Mouse (Mus musculus) liver, embryonic 14.5 days (tissue): ENCODE measurements around the gene Taok2. TPM values are rescaled to one million over a fixed set of nuclear protein-coding genes. Genes with fewer than 3 reads are reported as not detected.

Experiments
- ATAC-seq: fragments of 200-750 bp; cut with Nextera tagmentation; 2 replicates; pipeline ENCODE4 v1.8.0; 2017; ENCODE audit warnings: moderate number of reproducible peaks, mild to moderate bottlenecking, moderate library complexity; ENCODE audit not compliant: insufficient read depth
- DNase-seq, 3 experiments: peaks; one replicate each; pipeline ENCODE4 v3.0.0-alpha.2; 2012 to 2013; ENCODE audit warnings: low read depth in 3 of 3, low spot score in 3 of 3
- H3K27ac ChIP-seq: fragments of 300-500 bp; sonication (generic); 2 replicates; pipeline ENCODE4 v1.5.1; 2014; ENCODE audit warnings: moderate library complexity, mild to moderate bottlenecking, control low read depth, inconsistent platforms
- H3K27me3 ChIP-seq: fragments of 300-500 bp; sonication (generic); 2 replicates; pipeline ENCODE4 v1.6.1; 2014; ENCODE audit warnings: mild to moderate bottlenecking, low read length, moderate library complexity; ENCODE audit not compliant: control insufficient read depth, insufficient read depth
- H3K36me3 ChIP-seq: fragments of 300-500 bp; sonication (generic); replicated peaks from 2 replicates; pipeline ENCODE4 v1.6.1; 2014; ENCODE audit warnings: low read depth; ENCODE audit not compliant: control insufficient read depth, insufficient read depth
- H3K4me1 ChIP-seq, 2 experiments: fragments of 200-500 bp in 1 of 2; fragments of 300-500 bp in 1 of 2; sonication (generic) in 1 of 2; replicated peaks; 2 replicates each; pipeline ENCODE4 v1.6.1; 2012 to 2014; ENCODE audit warnings: antibody characterized with exemption in 1 of 2, inconsistent platforms in 1 of 2, low read length in 1 of 2; ENCODE audit not compliant: control insufficient read depth in 2 of 2, insufficient read depth in 2 of 2
- H3K4me2 ChIP-seq: fragments of 300-500 bp; sonication (generic); 2 replicates; pipeline ENCODE4 v1.6.1; 2014; ENCODE audit warnings: low read depth, mild to moderate bottlenecking, control low read depth, moderate library complexity
- H3K4me3 ChIP-seq, 2 experiments: fragments of 200-500 bp in 1 of 2; fragments of 300-500 bp in 1 of 2; sonication (generic) in 1 of 2; 2 replicates each; pipeline ENCODE4 v1.5.1; 2012 to 2014; ENCODE audit warnings: low read depth in 2 of 2, low read length in 2 of 2, mild to moderate bottlenecking in 2 of 2, control low read depth in 1 of 2, inconsistent platforms in 1 of 2, moderate library complexity in 1 of 2; ENCODE audit not compliant: insufficient read depth in 1 of 2
- H3K9ac ChIP-seq: fragments of 300-500 bp; sonication (generic); replicated peaks from 2 replicates; pipeline ENCODE4 v1.6.1; 2014; ENCODE audit warnings: mild to moderate bottlenecking, control low read depth, moderate library complexity
- H3K9me3 ChIP-seq: fragments of 300-500 bp; sonication (generic); 2 replicates; pipeline ENCODE4 v1.6.1; 2016; ENCODE audit warnings: low read length, mixed read lengths; ENCODE audit not compliant: control insufficient read depth
- CTCF ChIP-seq: IDR thresholded peaks from 2 replicates; pipeline ENCODE4 v1.5.1; 2016; ENCODE audit warnings: antibody characterized with exemption, low read depth, control low read depth
- EP300 ChIP-seq: IDR thresholded peaks from 2 replicates; pipeline ENCODE4 v1.6.1; 2016; ENCODE audit warnings: antibody characterized with exemption, low read depth
- WGBS: fragments of 180-500 bp; shearing (Covaris S2); extraction: QIAGEN DNeasy Blood & Tissue Kit; methylation state at CpG from one replicate; pipeline ENCODE4 v1.1.7; 2014; ENCODE audit not compliant: insufficient replicate concordance; 5-methylcytosine and 5-hydroxymethylcytosine counted together
- polyA plus RNA-seq, 2 experiments: library from polyadenylated mRNA; depleted of rRNA in 1 of 2; stranded (reverse) in 1 of 2; unstranded in 1 of 2; fragments of >200 nt; fragmentation: Nextera tagmentation in 1 of 2; extraction: Ambion mirVana in 1 of 2; gene quantifications; 2 replicates each; pipeline versions ENCODE4 v1.2.1 to v1.2.3; 2012 to 2014

Gene Taok2
- polyA plus RNA-seq, 2 experiments: 6.3 to 16.3 TPM

DNA sequence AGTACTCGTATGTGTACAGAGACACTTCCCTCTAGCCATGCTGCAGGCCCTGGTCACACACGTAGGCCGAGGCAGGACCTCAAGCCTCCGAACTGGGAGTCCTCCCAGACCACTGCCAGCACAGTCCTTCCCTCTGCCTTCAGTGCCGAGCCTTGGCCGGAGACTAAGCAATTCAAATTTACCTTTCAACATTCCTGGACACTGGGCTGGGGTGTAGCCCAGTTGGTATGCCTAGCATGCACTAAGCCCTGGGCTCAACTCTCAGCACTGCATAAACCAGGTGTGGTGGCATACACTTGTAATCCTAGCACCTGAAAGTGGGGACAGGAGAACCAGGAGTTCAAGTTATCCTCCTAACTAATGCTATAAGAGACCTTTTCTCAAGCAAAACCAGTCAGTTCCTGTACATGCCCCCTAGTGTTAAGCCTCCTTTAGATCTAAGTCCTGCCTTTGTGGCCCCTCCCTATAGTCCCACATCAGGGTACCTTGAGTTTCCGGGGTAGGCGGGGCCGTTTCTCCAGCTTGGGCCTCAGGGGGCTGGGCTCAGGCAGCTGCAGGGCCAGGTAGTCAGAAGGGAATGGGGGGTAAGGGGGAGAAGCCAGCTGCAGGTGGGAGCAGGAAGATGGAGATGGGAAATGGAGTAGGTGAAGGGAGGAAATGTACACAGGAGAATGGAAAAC is 27.6 kb downstream of the Taok2 start:
- TF ChIP-seq CTCF: no peak
- TF ChIP-seq EP300: no peak
- no peaks in the 10 kb centered on the region for H3K27me3 ChIP-seq
- no peak overlapping the region for H3K27ac ChIP-seq
- H3K4me2 ChIP-seq: no peak overlapping the region
- ATAC-seq: no peak
- 71% methylated on average over 9 of the region's 9 CpGs for WGBS
- peaks cover 34% of the 10 kb centered on the region for H3K36me3 ChIP-seq
- no peak overlapping the region for H3K9ac ChIP-seq
- H3K4me3 ChIP-seq: no peak overlapping the region
- DNase-seq: no peak
- peaks cover 4 to 6% of the 10 kb centered on the region in 2 experiments; a peak in 3 of 4 replicates for H3K4me1 ChIP-seq
- H3K9me3 ChIP-seq: no peaks in the 10 kb centered on the region

DNA sequence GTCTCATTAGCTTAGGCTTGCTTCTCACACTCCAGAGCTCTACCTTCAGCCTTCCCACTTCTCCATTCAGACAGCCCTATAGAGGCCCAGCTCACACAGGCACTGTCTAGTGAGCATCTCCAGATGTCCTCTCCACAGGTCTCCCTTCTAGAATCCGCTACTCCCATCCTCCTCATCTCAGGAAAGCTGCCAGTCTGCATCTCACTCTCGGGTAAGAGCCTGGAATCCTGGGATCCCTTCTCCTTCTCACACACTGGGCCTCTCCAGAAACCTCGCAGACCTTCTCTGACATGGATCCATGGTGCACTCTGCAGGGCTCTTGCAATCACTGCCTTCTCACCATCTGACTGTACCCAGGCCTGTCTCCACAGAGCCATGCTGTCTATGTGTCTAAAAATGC is 28.9 kb downstream of the Taok2 start:
- H3K27ac ChIP-seq: no peak overlapping the region
- no peak overlapping the region for H3K4me2 ChIP-seq
- H3K27me3 ChIP-seq: no peaks in the 10 kb centered on the region
- DNase-seq (no peak), ATAC-seq (no peak)
- no peaks in the 10 kb centered on the region for H3K9me3 ChIP-seq
- no peak overlapping the region for H3K4me3 ChIP-seq
- no peaks in the 10 kb centered on the region for H3K4me1 ChIP-seq
- TF ChIP-seq CTCF (no peak), EP300 (no peak)
- peaks cover 34% of the 10 kb centered on the region for H3K36me3 ChIP-seq
- H3K9ac ChIP-seq: no peak overlapping the region
- WGBS: 80% methylated on average over 3 of the region's 3 CpGs

DNA sequence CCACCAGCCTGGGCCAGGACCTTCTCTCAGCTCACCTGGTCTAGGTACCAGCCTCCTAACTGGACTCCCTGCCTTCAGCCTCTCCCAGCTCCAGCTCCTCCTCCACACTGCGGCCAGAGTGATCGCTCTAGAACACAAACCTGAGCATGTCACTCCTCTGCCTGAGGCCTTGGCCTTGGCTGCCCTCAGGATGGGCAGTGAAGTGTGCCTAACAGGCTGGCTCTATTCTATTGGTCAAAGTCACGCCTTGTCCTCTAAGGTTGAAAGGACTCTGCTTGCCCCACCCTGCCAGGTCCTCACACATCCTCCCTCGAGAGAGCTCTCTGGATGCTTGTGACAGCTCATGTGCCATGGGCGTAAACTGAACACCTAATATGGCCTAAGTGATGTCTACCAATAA is 31.0 kb downstream of the Taok2 start:
- no peak for TF ChIP-seq CTCF
- TF ChIP-seq EP300: no peak
- Histone ChIP-seq H3K4me3 (no peak overlapping the region), H3K9me3 (no peaks in the 10 kb centered on the region), H3K4me1 (no peaks in the 10 kb centered on the region), H3K36me3 (peaks cover 28% of the 10 kb centered on the region), H3K4me2 (no peak overlapping the region), H3K9ac (no peak overlapping the region), H3K27ac (no peak overlapping the region), H3K27me3 (peaks cover 15% of the 10 kb centered on the region)
- DNase-seq (no peak), ATAC-seq (no peak)
- 65% methylated on average over 5 of the region's 5 CpGs for WGBS

DNA sequence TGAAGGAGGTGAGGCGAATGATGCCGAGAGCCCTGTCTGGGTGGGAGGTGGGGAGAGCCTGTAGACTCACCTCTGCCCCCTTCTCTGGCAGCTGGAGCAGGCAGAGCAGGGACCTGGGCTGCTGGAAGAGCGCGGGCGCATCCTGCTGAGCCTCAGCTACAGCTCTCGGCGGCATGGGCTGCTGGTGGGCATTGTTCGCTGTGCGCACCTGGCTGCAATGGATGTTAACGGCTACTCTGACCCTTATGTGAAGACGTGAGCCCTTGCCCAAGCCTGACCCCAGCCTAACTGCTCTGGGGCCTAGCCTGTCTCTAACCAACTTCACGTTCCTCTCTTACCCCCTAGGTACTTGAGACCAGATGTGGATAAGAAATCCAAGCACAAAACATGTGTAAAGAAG is 33.3 kb downstream of the Taok2 start:
- TF ChIP-seq EP300 (no peak), CTCF (no peak)
- Histone ChIP-seq H3K4me3 (no peak overlapping the region), H3K4me1 (no peaks in the 10 kb centered on the region), H3K4me2 (no peak overlapping the region), H3K9me3 (no peaks in the 10 kb centered on the region), H3K9ac (no peak overlapping the region), H3K27ac (no peak overlapping the region), H3K27me3 (peaks cover 37% of the 10 kb centered on the region), H3K36me3 (peaks cover 20% of the 10 kb centered on the region)
- no peak for ATAC-seq
- DNase-seq: no peak
- WGBS: 60% methylated on average over 12 of the region's 12 CpGs

DNA sequence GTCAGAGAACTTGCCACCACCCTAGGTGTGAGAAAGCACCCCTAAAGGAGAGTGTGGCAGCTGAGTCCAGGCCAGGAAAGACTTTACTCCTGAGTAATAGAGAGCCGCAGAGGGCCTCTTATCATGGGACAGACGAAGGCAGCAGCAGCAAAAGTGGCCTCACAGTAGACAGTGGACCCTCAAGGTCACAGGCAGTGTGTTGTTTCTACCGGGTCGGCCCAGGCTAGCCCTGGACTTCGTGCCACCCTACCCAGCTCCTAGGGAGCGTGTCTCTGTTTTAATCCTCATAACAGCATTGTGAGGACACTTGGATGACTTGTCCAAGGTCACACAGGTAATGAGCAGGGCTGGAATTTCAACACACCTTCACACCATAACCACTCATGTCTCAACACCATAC is 34.3 kb downstream of the Taok2 start:
- Histone ChIP-seq H3K36me3 (peaks cover 13% of the 10 kb centered on the region), H3K4me2 (no peak overlapping the region), H3K9ac (no peak overlapping the region), H3K4me3 (no peak overlapping the region), H3K27ac (no peak overlapping the region), H3K27me3 (peaks cover 37% of the 10 kb centered on the region), H3K9me3 (no peaks in the 10 kb centered on the region), H3K4me1 (no peaks in the 10 kb centered on the region)
- TF ChIP-seq CTCF (no peak), EP300 (no peak)
- ATAC-seq: no peak
- 50% methylated on average over 6 of the region's 6 CpGs for WGBS
- no peak for DNase-seq
